Mouse (Mus musculus) c-Kit-negative CD71-positive TER-119-positive erythroid progenitor cells, embryonic 14.5 days (primary cell): ENCODE data around the gene Rab3a.

Experiments
- DNase-seq: peaks from one replicate; pipeline ENCODE4 v3.0.0-alpha.2; 2013; ENCODE audit warnings: low read depth, low spot score

Rab3a gene

GRCm38 (mm10) chr8:70741661-70742060, 12.8 kb upstream of the Rab3a start:
- DNase-seq = no peak

DNA sequence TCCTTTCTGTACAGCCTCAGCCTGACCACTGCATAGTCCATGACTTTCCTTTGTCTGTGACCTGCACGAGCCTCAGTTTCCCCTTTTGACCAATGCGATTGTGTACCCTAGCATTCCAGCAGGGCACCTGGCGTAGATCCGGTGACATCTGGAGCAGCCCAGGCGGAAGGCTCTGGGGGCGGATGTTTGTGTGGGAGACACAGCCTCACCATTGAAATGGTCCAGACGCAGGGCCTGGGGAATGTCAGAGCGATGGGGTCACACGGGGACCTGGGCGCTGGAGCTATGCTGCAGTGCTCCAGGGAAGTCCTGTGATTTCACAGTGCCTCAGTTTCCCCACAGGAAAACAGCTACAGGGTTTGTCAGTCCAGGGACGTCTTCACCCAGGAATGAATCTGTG, 12.3 kb upstream of the Rab3a start:
- DNase-seq = no peak

DNA sequence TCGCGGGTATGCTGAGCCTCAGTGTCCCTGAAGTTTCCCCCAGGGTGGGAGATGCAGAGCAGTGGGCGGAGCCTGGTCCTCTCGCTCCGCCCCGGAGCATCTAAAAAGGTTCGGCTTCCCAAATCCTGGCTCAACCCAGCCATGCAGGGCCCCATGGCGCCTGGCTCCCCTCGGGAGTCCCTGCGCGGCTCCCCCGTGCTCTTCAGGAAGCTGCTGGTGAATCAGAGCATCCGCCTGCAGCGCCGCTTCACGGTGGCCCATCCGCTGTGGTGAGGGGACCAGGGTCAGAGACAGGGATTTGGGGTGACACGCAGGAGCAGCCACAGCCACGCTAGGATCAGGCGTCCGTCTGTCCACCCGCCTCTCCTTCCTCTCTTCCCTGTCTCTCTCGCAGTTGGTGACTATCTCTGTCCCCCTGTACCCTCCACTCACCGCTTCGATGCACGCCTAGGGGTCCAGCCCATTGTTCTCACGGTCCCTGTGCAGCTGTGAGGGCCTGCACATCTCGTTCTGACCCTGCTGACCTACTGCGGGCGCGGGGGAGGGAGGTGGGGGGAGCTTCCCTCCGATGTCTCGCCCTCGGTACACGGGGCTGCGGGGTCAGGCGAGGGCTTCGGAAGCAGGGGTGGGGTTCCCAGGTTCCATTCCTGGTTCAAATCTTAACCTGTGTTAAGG, 11.4 kb upstream of the Rab3a start:
- DNase-seq = no peak

DNA sequence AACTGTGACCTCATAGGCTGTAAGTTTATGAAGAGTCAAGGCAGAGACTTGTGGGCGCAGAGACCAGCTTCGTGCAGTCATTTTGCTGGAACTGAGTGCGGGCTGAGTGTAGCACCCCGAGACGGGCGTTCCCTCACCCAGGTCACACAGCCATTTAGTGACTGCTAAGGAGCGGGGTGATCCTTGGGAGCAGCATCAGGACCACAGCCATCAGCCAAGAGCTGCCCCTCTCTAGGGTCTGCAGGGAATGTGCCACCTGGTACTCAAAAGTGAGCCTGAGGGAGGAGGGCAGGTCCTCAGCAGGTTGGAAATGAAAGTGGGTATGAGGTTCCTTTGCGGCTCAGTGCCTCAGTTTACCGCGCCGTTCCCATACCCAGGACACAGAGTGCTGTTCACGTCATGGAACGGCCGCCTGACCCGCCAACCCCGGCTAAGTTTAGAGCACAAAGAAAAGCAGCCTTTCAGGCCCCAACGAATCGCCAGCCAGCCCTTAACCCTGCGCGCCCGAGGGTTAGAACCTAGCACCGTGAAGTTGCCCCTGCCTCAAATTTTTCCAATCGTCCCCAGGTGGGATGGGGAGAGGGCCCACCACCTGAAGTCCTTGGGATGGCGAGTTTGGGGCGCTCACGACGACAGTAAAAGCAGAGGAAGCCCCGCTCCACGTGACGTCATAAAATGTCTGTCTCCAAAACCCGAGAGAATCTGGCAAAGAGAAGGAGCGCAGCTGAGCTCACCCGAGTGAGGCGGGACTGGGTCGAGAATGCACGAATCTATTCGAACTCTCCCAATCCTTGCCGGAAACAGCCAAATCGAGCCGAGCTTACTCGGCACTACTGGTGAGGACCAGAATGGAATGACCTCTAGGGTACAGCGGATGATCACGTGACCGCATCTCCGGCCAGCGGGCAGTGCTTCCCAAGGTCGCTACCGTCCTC, 10.6 kb upstream of the Rab3a start:
- no peak for DNase-seq

- DNase-seq = no peak
Observed at GRCm38 (mm10) chr8:70744806-70745205, 9.7 kb upstream of the Rab3a start.

DNA sequence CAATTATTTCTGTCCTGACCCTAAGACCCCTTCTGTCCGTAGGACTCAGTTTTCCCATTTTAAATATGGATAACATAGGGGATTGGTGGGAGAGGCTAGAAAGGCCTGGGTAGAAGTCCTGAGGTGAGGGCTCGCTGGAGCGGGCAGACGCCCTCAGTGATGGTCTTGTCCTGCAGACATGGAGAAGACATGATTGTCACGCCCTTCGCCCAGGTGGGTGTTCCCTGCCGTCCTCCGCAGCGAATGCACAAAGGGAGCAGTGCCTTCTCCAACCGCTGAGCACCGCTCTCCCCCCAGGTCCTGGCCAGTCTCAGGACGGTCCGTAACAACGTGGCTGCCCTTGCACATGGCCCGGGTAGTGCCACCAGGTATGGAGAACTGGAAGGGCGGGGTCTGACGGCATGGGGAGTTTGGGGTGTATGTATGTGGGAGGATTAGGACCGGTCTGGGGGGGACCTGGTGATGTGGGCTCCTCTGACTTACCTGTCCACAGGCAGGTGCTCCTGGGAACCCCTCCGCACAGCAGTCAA, 8.7 kb upstream of the Rab3a start:
- DNase-seq = no peak

DNA sequence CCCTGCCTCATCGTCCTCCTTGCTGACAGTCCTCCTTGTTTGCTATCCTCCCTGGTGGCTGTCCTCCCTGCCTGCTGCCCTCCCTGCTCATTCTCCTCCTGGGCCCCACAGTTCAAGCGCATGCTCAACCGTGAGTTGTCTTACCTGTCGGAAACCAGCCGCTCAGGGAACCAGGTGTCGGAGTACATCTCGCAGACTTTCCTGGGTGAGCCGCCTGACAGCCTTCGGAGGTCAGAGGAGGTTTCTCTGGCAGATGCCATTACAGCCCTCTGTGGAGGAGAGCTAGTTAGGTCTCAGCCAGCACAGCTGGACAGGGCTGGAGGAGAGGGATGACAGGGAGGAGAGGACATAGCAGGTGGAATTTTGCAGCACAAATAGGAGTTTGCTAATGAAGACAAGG, 7.8 kb upstream of the Rab3a start:
- DNase-seq = no peak

GRCm38 (mm10) chr8:70747211-70747890, 7.1 kb upstream of the Rab3a start:
- no peak for DNase-seq

DNA sequence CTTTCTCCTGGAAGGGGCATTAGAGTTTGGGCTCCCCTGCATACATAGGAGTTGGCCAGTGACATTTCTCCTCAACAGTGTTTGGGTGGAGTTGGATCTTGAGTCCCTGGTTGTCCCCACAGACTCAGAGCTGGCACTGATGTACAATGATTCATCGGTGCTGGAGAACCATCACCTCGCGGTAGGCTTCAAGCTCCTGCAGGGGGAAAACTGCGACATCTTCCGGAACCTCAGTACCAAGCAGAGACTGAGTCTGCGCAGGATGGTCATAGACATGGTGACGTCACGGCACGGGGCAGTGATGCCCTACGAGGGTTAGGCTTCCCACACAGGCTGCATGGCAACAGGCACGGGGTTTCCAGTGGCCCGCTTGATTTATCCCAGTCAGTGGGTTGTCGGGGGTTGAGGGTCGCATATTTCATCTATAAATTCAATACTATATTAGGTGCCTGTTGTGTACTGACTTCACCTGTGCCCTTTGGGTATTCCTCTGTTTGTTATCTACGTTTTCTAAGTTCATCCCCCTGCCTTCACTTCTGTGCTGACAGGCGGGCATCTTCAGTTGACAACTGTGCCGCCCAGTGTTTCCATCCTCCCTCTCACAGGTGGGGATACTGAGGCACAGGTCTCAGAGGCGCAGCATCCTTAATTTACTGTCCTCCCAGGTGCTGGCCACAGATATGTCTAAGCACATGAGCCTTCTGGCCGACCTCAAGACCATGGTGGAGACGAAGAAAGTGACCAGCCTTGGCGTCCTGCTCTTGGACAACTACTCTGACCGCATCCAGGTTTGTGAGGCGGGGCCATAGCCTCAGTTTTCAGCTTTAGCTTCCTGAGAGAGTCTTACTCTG, 6.0 kb upstream of the Rab3a start:
- DNase-seq = no peak

GRCm38 (mm10) chr8:70749097-70749674, 5.3 kb upstream of the Rab3a start:
- DNase-seq = no peak

GRCm38 (mm10) chr8:70750128-70750680, 4.3 kb upstream of the Rab3a start:
- no peak for DNase-seq

DNA sequence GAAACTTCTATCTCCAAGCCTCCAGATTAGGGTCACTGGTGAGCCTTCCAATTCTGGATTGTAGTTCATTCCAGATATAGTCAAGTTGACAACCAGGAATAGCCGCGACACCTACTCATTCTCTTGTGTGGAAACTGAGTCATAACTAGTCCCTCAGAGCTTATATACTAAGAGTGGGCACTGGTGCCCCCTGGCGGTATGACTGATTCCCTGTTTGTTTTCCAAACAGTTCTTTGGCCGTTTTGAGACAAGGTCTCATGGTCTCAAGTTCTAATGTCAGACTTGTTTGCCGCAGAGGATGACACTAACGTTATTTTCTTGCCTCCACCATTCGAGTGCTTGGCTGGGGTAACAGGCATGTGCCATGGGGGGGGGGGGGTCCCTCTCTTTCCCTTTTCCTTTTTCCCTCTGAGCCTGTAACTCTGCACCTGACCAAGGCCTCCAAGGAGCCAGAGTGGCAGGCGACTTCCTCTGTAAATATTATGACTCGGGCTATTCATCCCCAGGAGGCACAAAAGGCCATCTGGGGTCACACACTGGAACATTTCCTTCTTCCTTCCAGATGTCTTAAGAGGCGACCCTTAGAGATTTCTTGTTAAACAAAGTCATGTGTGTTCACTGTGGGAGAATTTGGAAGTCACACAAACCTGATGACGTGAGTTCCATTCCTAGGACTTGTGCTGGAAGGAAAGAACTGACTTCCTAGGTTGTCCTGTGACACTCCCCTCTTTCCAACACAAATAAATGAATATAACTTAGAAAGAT, 2.3 kb upstream of the Rab3a start:
- DNase-seq = no peak

DNA sequence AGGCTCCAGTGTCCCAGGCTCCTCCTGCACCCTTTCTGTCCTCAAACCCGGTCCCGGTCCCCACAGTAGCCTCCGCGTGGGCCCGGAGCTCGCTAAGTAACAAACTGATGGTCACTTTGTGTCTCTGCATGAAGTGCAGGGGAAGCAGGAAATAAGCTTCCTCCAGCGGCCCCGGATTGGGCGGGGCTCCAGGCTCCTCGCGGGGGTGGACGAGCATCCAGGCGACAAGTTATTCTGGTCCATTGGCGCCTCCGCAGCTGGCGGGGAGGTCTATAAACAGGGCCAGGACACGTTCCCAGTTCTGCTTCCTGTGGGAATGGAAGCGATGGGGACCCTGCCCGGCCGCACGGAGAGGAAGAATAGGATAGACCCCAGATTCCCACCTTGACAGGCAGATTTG, 1.3 kb upstream of the Rab3a start:
- DNase-seq = no peak

DNA sequence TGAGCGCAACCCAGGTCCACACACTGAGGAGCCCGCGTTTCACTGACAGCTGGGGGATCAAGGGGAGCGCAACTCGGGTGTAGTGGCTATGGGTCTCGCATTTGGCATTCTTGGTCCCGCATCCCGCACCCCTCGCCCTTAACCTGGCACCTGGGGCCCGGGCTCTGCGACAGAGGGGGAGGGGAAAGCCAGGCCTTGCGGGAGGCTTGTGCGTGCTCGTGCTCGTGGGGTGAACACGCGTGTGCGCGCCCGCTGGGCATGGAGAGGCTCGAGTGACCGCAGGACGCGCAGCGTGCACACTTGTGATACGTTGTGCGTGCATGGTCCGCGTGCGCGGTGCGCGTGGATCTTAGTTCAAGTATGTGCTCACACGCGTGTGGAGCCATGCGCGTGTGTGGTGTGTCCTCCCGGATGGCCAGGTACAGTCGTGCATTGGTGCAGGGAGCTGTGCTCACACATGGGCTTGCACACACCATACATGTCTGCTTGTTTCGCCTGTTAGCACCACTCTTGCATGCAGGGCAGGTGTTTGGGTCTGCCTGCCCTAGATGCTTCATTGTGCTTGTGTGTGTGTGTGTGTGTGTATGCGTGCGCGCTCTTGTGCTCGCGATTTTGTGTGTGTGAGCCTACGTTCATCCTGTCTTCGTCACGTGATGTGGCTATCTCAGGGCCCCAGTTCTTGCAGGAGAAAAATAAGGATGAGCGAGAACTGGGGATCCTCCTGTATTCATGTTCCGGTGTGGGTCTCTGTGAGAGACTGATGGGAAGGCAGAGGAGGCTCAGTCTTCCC, 587 bp downstream of the Rab3a start:
- DNase-seq = no peak

GRCm38 (mm10) chr8:70755661-70756475, 1.4 kb downstream of the Rab3a start:
- DNase-seq = no peak

GRCm38 (mm10) chr8:70756476-70757040, 2.1 kb downstream of the Rab3a start:
- DNase-seq = no peak

GRCm38 (mm10) chr8:70757523-70758307, 3.2 kb downstream of the Rab3a start:
- no peak for DNase-seq
